Mouse (Mus musculus): Measurements from ENCODE around the gene Atrn.

DNA sequence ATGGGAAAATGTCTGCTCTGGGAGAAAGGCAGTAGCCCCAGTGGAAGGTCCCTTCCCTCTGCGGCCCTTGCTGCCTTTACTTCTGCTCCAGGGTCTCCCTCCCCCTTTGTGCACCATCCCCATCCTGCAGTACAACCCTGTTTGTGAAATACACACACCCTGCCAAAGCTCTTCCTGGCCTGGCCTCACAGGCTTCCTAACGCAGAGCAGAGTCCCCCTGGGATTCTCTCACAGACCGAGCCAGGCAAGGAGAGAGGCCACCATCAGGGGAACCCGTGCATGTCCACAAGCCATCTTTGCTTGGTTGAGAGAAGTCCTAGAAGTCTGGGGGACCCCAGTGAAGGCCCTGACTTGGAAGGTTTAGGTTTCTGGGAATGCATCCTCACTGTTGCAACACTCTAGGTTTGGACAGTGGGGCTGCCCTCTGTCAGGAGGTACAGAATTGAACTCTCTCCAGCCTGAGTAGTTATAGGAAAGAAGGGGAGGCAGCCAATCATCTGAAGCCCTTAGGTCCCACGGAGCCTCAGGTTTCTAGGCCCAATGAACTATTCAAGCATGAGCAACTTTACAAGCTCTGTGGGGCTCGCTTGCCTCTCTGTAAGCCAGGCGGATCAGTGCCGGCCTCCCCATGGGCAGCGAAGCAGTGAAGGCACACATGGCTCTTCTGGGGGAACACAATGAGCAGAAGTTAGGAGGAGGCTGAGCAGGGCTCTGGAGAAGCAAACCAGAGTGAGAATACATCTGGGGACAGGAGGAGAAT is 153.7 kb downstream of the Atrn start:
- TF ChIP-seq POLR2A (IDR thresholded peaks at IDR 0.05; ENCODE audit: control insufficient read depth, low read depth, low read length) = no peak
- TF ChIP-seq CTCF (IDR thresholded peaks at IDR 0.05; ENCODE audit: control insufficient read depth, insufficient read depth, insufficient replicate concordance, low read depth, low read length) = no peak
